Mouse (Mus musculus): Measurements from ENCODE around the gene Prmt3.

GRCm38 (mm10) chr7:49803511-49803910 lies 25.4 kb downstream of the Prmt3 start:
- TF ChIP-seq CTCF (IDR thresholded peaks at IDR 0.05; ENCODE audit: insufficient read depth, low read length) (no peak), POLR2A (IDR thresholded peaks at IDR 0.05; ENCODE audit: borderline replicate concordance, extremely low read depth, low read depth, low read length) (no peak)
